Mouse (Mus musculus): ENCODE data around the gene Kcnh4. TPM values are rescaled to one million over a fixed set of nuclear protein-coding genes. Genes with fewer than 3 reads are reported as not detected.

Gene Kcnh4
- total and polyA plus RNA-seq, 3 experiments: 0.04 TPM; not detected in 2

- no peak for DNase-seq
- no peak overlapping the region for H3K9ac ChIP-seq (ENCODE audit: low read depth, low read length)
- intact Hi-C loops (cut with DNase I): loop anchor here (1.0 to 10.0 kb wide), 2 partner anchors 21 to 458 kb away; partner anchors contain the start of genes Ccr10, Cntnap1 and Plekhh3
- peaks cover 32% of the 10 kb centered on the region for H3K4me1 ChIP-seq (ENCODE audit: control insufficient read depth, insufficient read depth, low read length)
- H3K4me3 ChIP-seq: no peak overlapping the region
- H3K27me3 ChIP-seq (ENCODE audit: control insufficient read depth, insufficient read depth, low read length): no peaks in the 10 kb centered on the region
- TF ChIP-seq EP300 (IDR thresholded peaks at IDR 0.05; ENCODE audit: insufficient read depth, low read depth, low read length) (no peak), POLR2A (IDR thresholded peaks at IDR 0.05; ENCODE audit: insufficient read depth, low read depth, low read length) (no peak), CTCF (IDR thresholded peaks at IDR 0.05) (no peak)
- no peaks in the 10 kb centered on the region for H3K79me2 ChIP-seq (replicated peaks; ENCODE audit: control insufficient read depth, insufficient read depth, low read length)
- whole genome bisulfite sequencing: 76% methylated on average over 3 of the region's 3 CpGs
- H3K27ac ChIP-seq: no peak overlapping the region
- H3K36me3 ChIP-seq (ENCODE audit: control insufficient read depth, insufficient read depth, low read length): peaks cover 22% of the 10 kb centered on the region
Observed at GRCm38 (mm10) chr11:100716649-100717048, 43.1 kb downstream of the Kcnh4 start.

- intact Hi-C loops (cut with DNase I): loop anchor here (1.0 to 10.0 kb wide), 3 partner anchors 46 to 460 kb away; partner anchors contain the start of genes Ccr10, Cntnap1 and Plekhh3
- TF ChIP-seq EP300 (IDR thresholded peaks at IDR 0.05; ENCODE audit: insufficient read depth, low read depth, low read length) (no peak), POLR2A (IDR thresholded peaks at IDR 0.05; ENCODE audit: insufficient read depth, low read depth, low read length) (no peak), CTCF (IDR thresholded peaks at IDR 0.05) (no peak)
- Histone ChIP-seq H3K27me3 (ENCODE audit: control insufficient read depth, insufficient read depth, low read length) (no peaks in the 10 kb centered on the region), H3K79me2 (replicated peaks; ENCODE audit: control insufficient read depth, insufficient read depth, low read length) (no peaks in the 10 kb centered on the region), H3K36me3 (ENCODE audit: control insufficient read depth, insufficient read depth, low read length) (peaks cover 11% of the 10 kb centered on the region; the same call in 1 of the 2 replicates), H3K4me3 (no peak overlapping the region), H3K4me1 (ENCODE audit: control insufficient read depth, insufficient read depth, low read length) (peaks cover 18% of the 10 kb centered on the region), H3K27ac (no peak overlapping the region; the same call in 1 of the 2 replicates), H3K9ac (ENCODE audit: low read depth, low read length) (no peak overlapping the region)
- DNase-seq: no peak
- WGBS: 91% methylated on average over 6 of the region's 6 CpGs
Observed at GRCm38 (mm10) chr11:100714948-100715347, 44.8 kb downstream of the Kcnh4 start.

GRCm38 (mm10) chr11:100714534-100714915 lies 45.2 kb downstream of the Kcnh4 start:
- Histone ChIP-seq H3K36me3 (ENCODE audit: control insufficient read depth, insufficient read depth, low read length) (peaks cover 7% of the 10 kb centered on the region; the same call in 1 of the 2 replicates), H3K4me1 (ENCODE audit: control insufficient read depth, insufficient read depth, low read length) (peaks cover 14% of the 10 kb centered on the region), H3K4me3 (peak overlapping the region; percentile 53), H3K79me2 (replicated peaks; ENCODE audit: control insufficient read depth, insufficient read depth, low read length) (no peaks in the 10 kb centered on the region), H3K9ac (ENCODE audit: low read depth, low read length) (peak overlapping the region; percentile 11; the same call in 1 of the 2 replicates), H3K27ac (peak overlapping the region; percentile 89), H3K27me3 (ENCODE audit: control insufficient read depth, insufficient read depth, low read length) (no peaks in the 10 kb centered on the region)
- intact Hi-C loops (cut with DNase I): loop anchor here (1.0 to 10.0 kb wide), 3 partner anchors 47 to 460 kb away; partner anchors contain the start of genes Ccr10, Cntnap1 and Plekhh3
- 36% methylated on average over 6 of the region's 6 CpGs for WGBS
- peak; percentile 93 for TF ChIP-seq EP300 (IDR thresholded peaks at IDR 0.05; ENCODE audit: insufficient read depth, low read depth, low read length)
- peak; percentile 91 for TF ChIP-seq CTCF (IDR thresholded peaks at IDR 0.05)
- no peak for TF ChIP-seq POLR2A (IDR thresholded peaks at IDR 0.05; ENCODE audit: insufficient read depth, low read depth, low read length)
- peak; percentile 82 to 85 for DNase-seq

GRCm38 (mm10) chr11:100713735-100714533 lies 45.8 kb downstream of the Kcnh4 start, which contains the start of gene Hspb9:
Gene Hspb9, plus strand, starts transcription at chr11:100713850.
- intact Hi-C loops (cut with DNase I): loop anchor here (1.0 to 10.0 kb wide), 3 partner anchors 47 to 461 kb away; partner anchors contain the start of genes Ccr10, Cntnap1 and Plekhh3
- peaks cover 11% of the 10 kb centered on the region for H3K4me1 ChIP-seq (ENCODE audit: control insufficient read depth, insufficient read depth, low read length)
- H3K27me3 ChIP-seq (ENCODE audit: control insufficient read depth, insufficient read depth, low read length): no peaks in the 10 kb centered on the region
- peak within 1 kb of the TSS; percentile 89 for H3K27ac ChIP-seq
- H3K4me3 ChIP-seq: peak within 1 kb of the TSS; percentile 53
- no peak for TF ChIP-seq CTCF (IDR thresholded peaks at IDR 0.05)
- TF ChIP-seq POLR2A (IDR thresholded peaks at IDR 0.05; ENCODE audit: insufficient read depth, low read depth, low read length): peak; percentile 83
- TF ChIP-seq EP300 (IDR thresholded peaks at IDR 0.05; ENCODE audit: insufficient read depth, low read depth, low read length): 0 out of 2 replicates have a peak, but pooled peaks have one; percentile 10
- H3K36me3 ChIP-seq (ENCODE audit: control insufficient read depth, insufficient read depth, low read length): peaks cover 1% of the 10 kb centered on the region; the same call in 1 of the 2 replicates
- 15% methylated on average over 38 of the region's 38 CpGs for WGBS
- H3K79me2 ChIP-seq (replicated peaks; ENCODE audit: control insufficient read depth, insufficient read depth, low read length): no peaks in the 10 kb centered on the region
- peak; percentile 85 to 88 for DNase-seq
- peak within 1 kb of the TSS; percentile 63 for H3K9ac ChIP-seq (ENCODE audit: low read depth, low read length)

GRCm38 (mm10) chr11:100713174-100713573 lies 46.6 kb downstream of the Kcnh4 start:
- no peaks in the 10 kb centered on the region for H3K36me3 ChIP-seq (ENCODE audit: control insufficient read depth, insufficient read depth, low read length)
- TF ChIP-seq POLR2A (IDR thresholded peaks at IDR 0.05; ENCODE audit: insufficient read depth, low read depth, low read length) (no peak), EP300 (IDR thresholded peaks at IDR 0.05; ENCODE audit: insufficient read depth, low read depth, low read length) (no peak), CTCF (IDR thresholded peaks at IDR 0.05) (no peak)
- peak overlapping the region; percentile 89 for H3K27ac ChIP-seq
- H3K4me3 ChIP-seq: peak overlapping the region; percentile 53
- DNase-seq: no peak
- intact Hi-C loops (cut with DNase I): loop anchor here (10.0 kb wide), 1 partner anchor 462 kb away; the partner anchor contains the start of genes Ccr10, Cntnap1 and Plekhh3
- no peaks in the 10 kb centered on the region for H3K79me2 ChIP-seq (replicated peaks; ENCODE audit: control insufficient read depth, insufficient read depth, low read length)
- 75% methylated on average over 4 of the region's 4 CpGs for WGBS
- no peaks in the 10 kb centered on the region for H3K27me3 ChIP-seq (ENCODE audit: control insufficient read depth, insufficient read depth, low read length)
- peak overlapping the region; percentile 63 for H3K9ac ChIP-seq (ENCODE audit: low read depth, low read length)
- H3K4me1 ChIP-seq (ENCODE audit: control insufficient read depth, insufficient read depth, low read length): peaks cover 7% of the 10 kb centered on the region
